Mouse (Mus musculus) CH12F3 (cell line): ENCODE results near the gene Notum.

Source experiments
- in situ Hi-C: fragments of 300-500 bp; cut with MboI; formaldehyde crosslinking; loops from 2 replicates; pipeline ENCODE4 v1.14.3; 2020; ENCODE audit warnings: low sequenced_read_pairs

Gene Notum

GRCm38 (mm10) chr11:120661076-120661460 is at the start of gene Notum:
TSS of gene Notum (minus strand) at chr11:120661175.
- in situ Hi-C loops, result no loop called here

GRCm38 (mm10) chr11:120710672-120711071 is 49.7 kb upstream of the Notum start:
- in situ Hi-C loops, result no loop called here

DNA sequence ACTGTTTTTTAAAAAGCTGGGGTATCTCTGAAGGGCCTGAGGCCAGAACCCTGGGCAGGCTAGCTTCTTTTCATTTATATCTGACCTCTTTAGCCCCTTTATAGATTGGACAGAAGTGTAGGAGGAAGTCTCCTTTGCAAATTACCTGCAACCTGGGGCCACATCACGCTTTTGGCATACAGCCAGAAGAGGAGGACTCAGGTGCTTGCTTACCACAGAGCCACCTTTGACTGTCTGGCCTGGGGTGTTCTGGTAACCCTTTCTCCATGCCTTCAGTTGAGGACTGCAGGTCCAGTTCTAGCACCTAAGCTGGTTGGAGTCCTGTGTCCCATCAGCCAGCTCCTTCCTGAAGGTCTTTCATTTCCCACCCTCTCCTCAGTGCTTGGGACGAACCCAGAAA is 48.6 kb upstream of the Notum start:
- in situ Hi-C loops, result no loop called here

DNA sequence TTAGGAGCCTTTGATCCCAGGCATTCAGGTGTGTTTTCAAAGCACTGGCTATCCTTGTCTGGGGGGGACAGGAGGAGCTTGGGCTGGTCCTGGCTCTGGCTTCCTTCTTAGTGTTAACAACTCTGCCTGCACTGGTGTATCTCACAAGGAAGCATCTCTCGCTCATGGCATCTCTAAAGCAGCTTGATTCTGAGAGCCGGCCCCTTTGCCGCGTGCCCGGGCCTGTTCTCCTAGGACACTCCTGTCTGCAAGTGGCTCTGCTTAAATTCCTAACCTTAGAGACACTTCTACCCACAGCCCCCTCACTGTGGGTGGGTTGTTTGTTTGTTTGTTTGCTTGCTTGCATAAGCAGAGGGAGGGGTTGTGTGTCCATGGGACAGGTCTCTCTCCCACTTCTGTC is 47.0 kb upstream of the Notum start:
- in situ Hi-C loops, result no loop called here

DNA sequence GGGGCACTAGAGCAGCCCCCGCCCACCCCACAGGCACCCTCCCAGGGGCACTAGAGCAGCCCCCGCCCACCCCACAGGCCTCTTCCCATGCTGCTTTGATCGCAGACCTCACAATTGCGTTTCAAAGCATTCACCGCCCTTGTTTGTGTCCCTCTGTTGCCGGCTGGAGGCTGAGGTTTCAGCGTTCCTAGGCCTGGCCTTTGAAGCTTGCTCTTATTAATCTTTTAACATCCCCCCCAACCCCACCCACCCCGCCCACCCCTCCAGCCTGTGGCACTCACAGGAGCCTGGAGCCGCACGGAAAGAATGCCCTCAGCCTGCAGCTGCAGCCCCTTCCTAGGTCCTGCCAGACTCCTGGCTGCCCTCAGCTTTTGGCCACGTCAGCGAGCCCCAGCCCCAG is 46.2 kb upstream of the Notum start:
- in situ Hi-C loops, result no loop called here

DNA sequence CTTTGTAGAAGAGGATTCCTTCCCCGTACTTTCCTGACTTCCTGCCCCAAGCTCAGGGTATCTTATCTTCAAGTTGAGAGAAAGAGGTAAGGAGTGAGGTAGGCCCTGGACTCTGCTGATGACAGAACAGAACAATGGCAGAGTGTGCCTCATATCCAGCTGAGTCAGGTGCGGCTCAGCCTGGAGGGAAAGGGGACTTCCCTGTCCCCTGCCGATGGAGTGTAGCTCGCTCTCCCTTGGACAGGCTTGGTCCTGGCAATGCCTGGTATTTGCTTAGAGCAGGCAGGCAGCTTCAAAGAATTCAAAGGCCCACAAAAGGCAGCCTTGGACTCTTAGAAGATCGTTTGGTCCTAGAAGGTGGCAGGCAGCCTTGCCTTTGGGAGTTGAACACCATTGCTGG is 45.1 kb upstream of the Notum start:
- in situ Hi-C loops, result no loop called here

- in situ Hi-C loops, result no loop called here
These were observed 43.7 kb upstream of the Notum start for GRCm38 (mm10) chr11:120704486-120705325.

GRCm38 (mm10) chr11:120703696-120704454 is 42.9 kb upstream of the Notum start:
- in situ Hi-C loops, result no loop called here

DNA sequence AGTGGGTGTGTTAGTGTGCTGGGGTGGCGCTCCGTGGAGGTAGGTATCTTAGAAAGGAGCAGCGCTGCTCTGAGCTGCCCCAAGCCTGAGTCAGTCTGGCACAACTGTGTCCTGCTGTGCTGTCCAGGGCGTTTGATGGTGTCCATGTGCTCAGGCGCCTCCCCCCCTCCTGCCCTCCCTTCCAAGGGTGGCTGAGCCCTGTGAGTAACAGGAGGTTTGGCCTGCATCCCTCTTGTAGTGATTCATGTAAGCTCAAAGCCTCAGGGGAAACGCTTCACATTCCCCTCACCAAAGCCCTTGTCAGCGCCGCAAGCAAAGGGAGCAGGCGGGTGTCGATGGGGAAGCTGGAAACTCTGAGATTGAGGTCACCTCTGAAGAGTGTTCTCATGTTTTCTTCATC is 36.8 kb upstream of the Notum start:
- in situ Hi-C loops, result no loop called here

DNA sequence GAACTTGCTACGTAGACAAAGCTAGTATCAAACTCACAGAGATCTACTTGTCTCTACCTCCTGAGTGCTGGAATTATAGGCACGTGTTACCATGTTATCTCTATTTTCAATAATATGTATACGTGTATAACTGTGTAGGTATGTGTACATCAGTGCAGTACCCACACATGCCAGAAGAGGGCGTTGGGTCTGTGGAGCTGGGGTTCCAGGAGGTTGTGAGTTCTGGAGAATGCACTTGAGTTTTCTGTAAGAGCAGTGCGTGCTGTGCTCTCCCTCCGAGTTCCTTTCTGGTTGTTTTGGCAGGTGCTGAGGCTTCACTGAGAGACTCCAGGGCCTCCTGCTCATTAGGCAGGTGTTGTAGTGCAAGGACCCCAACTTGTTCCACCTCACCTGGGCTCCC is 35.6 kb upstream of the Notum start:
- in situ Hi-C loops, result no loop called here

- in situ Hi-C loops, result no loop called here
These were observed 34.7 kb upstream of the Notum start for GRCm38 (mm10) chr11:120695641-120696040.

- in situ Hi-C loops, result no loop called here
These were observed 34.2 kb upstream of the Notum start for GRCm38 (mm10) chr11:120695184-120695583.

DNA sequence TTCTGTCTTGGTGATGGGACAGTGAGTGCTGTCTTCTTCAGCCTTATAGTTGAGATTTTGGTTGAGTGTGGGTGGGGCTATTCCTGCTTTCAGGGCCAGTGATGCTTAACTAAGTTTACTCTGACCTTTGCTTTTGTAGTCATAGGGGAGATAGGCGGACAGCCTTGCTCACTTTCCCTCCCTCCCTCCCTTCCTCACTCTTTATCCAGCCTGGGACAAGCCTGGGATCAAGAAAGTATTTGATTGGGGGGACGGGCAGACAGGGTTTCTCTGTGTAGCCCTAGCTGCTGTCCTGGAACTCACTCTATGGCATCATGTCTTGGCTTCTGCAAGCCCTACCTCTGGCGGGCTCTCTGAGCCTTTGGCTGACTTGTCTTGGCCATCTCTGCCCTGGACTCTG is 32.5 kb upstream of the Notum start:
- in situ Hi-C loops, result no loop called here

- in situ Hi-C loops, result no loop called here
These were observed 31.6 kb upstream of the Notum start for GRCm38 (mm10) chr11:120692471-120693011.

GRCm38 (mm10) chr11:120689365-120689764 is 28.4 kb upstream of the Notum start:
- in situ Hi-C loops, result no loop called here

DNA sequence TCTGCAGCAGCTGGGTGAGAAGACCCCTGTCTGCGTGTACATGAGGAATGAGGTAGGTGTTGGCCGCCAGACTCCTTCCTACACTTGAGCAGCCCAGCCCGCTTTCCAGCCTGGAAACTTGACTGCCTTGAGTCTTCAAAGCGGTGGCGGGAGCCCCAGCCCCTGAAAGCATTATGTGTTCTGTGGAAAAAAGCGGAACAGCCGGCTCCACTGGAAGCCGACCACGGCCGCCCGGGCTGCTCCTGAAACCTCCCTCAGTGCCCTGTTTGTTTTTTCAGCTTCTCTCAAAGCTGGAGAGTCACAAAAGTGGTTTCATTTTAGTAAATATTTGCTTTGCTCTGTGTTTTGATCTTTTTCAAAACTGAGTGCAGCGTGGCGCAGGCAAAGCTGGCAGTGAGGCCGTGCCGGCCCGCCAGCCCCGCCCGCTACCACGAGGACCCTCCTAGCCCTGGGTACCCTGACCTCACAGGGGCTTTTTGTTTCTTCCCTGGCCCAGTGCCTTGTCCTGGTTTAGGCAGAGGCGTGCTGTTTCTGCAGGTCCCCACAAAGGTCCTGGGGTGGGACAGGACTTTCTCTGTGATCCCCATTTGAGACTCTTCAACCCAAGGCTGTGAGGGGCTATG is 25.8 kb upstream of the Notum start:
- in situ Hi-C loops, result no loop called here

GRCm38 (mm10) chr11:120684660-120685059 is 23.7 kb upstream of the Notum start:
- in situ Hi-C loops, result no loop called here

GRCm38 (mm10) chr11:120684086-120684485 is 23.1 kb upstream of the Notum start:
- in situ Hi-C loops, result no loop called here

GRCm38 (mm10) chr11:120683536-120683935 is 22.6 kb upstream of the Notum start:
- in situ Hi-C loops, result no loop called here

DNA sequence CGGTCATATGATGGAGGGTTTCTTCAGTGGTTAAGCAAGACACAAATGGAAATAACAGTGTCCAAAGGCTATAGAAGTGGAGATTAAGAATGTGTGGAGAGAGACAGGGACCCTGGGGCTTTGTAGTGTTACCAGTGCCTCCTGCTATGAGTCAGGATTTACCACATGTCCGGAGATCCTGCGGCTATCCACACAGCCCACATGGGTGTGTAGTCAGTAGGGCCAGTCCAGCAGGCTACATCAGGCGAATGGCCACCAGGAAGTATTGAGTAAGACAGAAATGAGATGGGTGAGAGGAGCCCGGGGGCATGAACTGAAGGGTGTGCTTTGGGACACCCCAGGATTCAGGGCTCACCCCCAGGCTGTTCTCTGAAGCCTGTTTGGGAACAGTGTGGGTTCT is 21.7 kb upstream of the Notum start:
- in situ Hi-C loops, result no loop called here

GRCm38 (mm10) chr11:120679909-120680308 is 18.9 kb upstream of the Notum start:
- in situ Hi-C loops, result no loop called here

DNA sequence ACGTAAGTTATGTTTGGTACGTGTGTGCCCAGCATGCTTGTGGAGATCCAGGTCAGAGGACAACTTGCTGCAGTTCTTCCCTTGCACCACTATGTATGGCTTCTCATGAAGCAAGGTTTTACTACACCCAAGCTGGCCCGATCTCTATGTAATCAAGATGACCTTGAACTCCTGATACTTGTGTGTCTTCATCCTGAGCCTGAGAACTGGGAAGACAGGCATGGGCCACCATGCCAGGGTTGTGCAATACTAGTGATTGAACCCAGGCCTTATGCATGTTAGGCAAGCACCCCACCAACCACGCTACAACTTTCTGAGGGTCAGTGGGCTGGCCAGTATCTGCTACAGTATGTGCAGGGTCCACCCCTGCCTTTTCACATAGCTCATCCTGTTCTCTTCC is 16.0 kb upstream of the Notum start:
- in situ Hi-C loops, result no loop called here
